Mouse (Mus musculus) CH12.LX (cell line): Measurements from ENCODE around the gene Chrne. TPM values are rescaled to one million over a fixed set of nuclear protein-coding genes. Genes with fewer than 3 reads are reported as not detected.

Experiments used
- DNase-seq: peaks from one replicate; pipeline ENCODE4 v3.0.0-alpha.2; 2013; ENCODE audit errors: extremely low read depth
- H3K27ac ChIP-seq: 2 replicates; pipeline ENCODE4 v1.5.1; 2012; ENCODE audit warnings: low read depth, mild to moderate bottlenecking, control low read depth, moderate library complexity; ENCODE audit not compliant: insufficient read depth
- H3K27me3 ChIP-seq: replicated peaks from 2 replicates; pipeline ENCODE3; 2012; ENCODE audit warnings: inconsistent platforms
- H3K36me3 ChIP-seq, 2 experiments: replicated peaks in 1 of 2; 2 replicates each; pipeline versions ENCODE3 to v1.6.1; 2012; ENCODE audit warnings: inconsistent platforms in 1 of 2, low read length in 1 of 2, mild to moderate bottlenecking in 1 of 2, mixed read lengths in 1 of 2, moderate library complexity in 1 of 2; ENCODE audit not compliant: control insufficient read depth in 1 of 2, insufficient read depth in 1 of 2
- H3K4me1 ChIP-seq, 2 experiments: 2 replicates each; pipeline ENCODE4 v1.6.1; 2012; ENCODE audit warnings: inconsistent platforms in 1 of 2, moderate library complexity in 1 of 2; ENCODE audit not compliant: insufficient read depth in 2 of 2, control insufficient read depth in 1 of 2
- H3K4me2 ChIP-seq: 2 replicates; pipeline ENCODE4 v1.6.1; 2012; ENCODE audit warnings: low read depth, mild to moderate bottlenecking, control low read depth; ENCODE audit not compliant: poor library complexity, insufficient read depth, severe bottlenecking
- H3K4me3 ChIP-seq, 3 experiments: fragments of 150-350 bp in 1 of 3; sonication (generic) in 1 of 3; replicated peaks in 1 of 3; 2 replicates each; pipeline versions ENCODE3 to v1.5.1; 2011 to 2012; ENCODE audit warnings: low read depth in 2 of 3, low read length in 2 of 3, mild to moderate bottlenecking in 2 of 3, moderate library complexity in 2 of 3, control low read depth in 1 of 3, improper control_type of control experiment in 1 of 3, inconsistent platforms in 1 of 3, mixed read lengths in 1 of 3; ENCODE audit not compliant: poor library complexity in 1 of 3
- H3K79me2 ChIP-seq: replicated peaks from 2 replicates; pipeline ENCODE4 v1.6.1; 2012; ENCODE audit warnings: mild to moderate bottlenecking, moderate library complexity; ENCODE audit not compliant: control insufficient read depth, poor library complexity, insufficient read depth, severe bottlenecking; ENCODE audit errors: extremely low read depth
- H3K9ac ChIP-seq: 2 replicates; pipeline ENCODE4 v1.6.1; 2012; ENCODE audit warnings: low read depth, mild to moderate bottlenecking, control low read depth, moderate library complexity; ENCODE audit not compliant: insufficient read depth
- H3K9me3 ChIP-seq: replicated peaks from 2 replicates; pipeline ENCODE3; 2012; ENCODE audit warnings: low read length, inconsistent platforms, mixed read lengths
- CHD1 ChIP-seq: IDR thresholded peaks from 2 replicates; pipeline ENCODE4 v1.6.1; 2012; ENCODE audit warnings: low read depth, low read length, improper control_type of control experiment, inconsistent platforms
- CHD2 ChIP-seq: IDR thresholded peaks from 2 replicates; pipeline ENCODE4 v1.6.1; 2011; ENCODE audit warnings: low read length, improper control_type of control experiment
- CTCF ChIP-seq, 2 experiments: IDR thresholded peaks in 1 of 2; conservative IDR thresholded peaks in 1 of 2; 2 replicates each; pipeline ENCODE4 v1.5.1; 2011 to 2012; ENCODE audit warnings: low read depth in 2 of 2, low read length in 2 of 2, improper control_type of control experiment in 1 of 2, inconsistent platforms in 1 of 2, mild to moderate bottlenecking in 1 of 2, moderate library complexity in 1 of 2
- E2F4 ChIP-seq: IDR thresholded peaks from 2 replicates; pipeline ENCODE4 v1.6.1; 2011; ENCODE audit warnings: low read depth, low read length, improper control_type of control experiment; ENCODE audit not compliant: insufficient replicate concordance
- ELF1 ChIP-seq: IDR thresholded peaks from 2 replicates; pipeline ENCODE4 v1.6.1; 2014; ENCODE audit warnings: low read depth, mild to moderate bottlenecking, inconsistent platforms, low read length, improper control_type of control experiment
- EP300 ChIP-seq: IDR thresholded peaks from 2 replicates; pipeline ENCODE4 v1.6.1; 2011; ENCODE audit warnings: low read length, improper control_type of control experiment
- ETS1 ChIP-seq: conservative IDR thresholded peaks from 2 replicates; pipeline ENCODE4 v1.6.1; 2012; ENCODE audit warnings: low read depth, mild to moderate bottlenecking, inconsistent platforms, low read length, improper control_type of control experiment, moderate library complexity
- GABPA ChIP-seq: IDR thresholded peaks from 2 replicates; pipeline ENCODE4 v1.6.1; 2012; ENCODE audit warnings: low read depth, low read length, improper control_type of control experiment, inconsistent platforms; ENCODE audit not compliant: insufficient replicate concordance
- HCFC1 ChIP-seq: IDR thresholded peaks from 2 replicates; pipeline ENCODE4 v1.6.1; 2012; ENCODE audit warnings: low read depth, mild to moderate bottlenecking, inconsistent platforms, low read length, improper control_type of control experiment
- IRF4 ChIP-seq: IDR thresholded peaks from 2 replicates; pipeline ENCODE4 v1.6.1; 2014; ENCODE audit warnings: low read depth, mild to moderate bottlenecking, inconsistent platforms, low read length, improper control_type of control experiment
- JUN ChIP-seq: IDR thresholded peaks from 2 replicates; pipeline ENCODE4 v1.6.1; 2011; ENCODE audit warnings: low read depth, mild to moderate bottlenecking, low read length, improper control_type of control experiment, moderate library complexity; ENCODE audit not compliant: insufficient read depth
- JUND ChIP-seq: conservative IDR thresholded peaks from 2 replicates; pipeline ENCODE4 v1.6.1; 2011; ENCODE audit warnings: low read depth, low read length, improper control_type of control experiment
- KAT2A ChIP-seq: IDR thresholded peaks from 2 replicates; pipeline ENCODE4 v1.6.1; 2012; ENCODE audit warnings: low read length, improper control_type of control experiment, inconsistent platforms; ENCODE audit not compliant: insufficient replicate concordance
- MAFK ChIP-seq: IDR thresholded peaks from 2 replicates; pipeline ENCODE4 v1.6.1; 2011; ENCODE audit warnings: low read length, improper control_type of control experiment; ENCODE audit not compliant: insufficient replicate concordance
- MAX ChIP-seq: IDR thresholded peaks from 2 replicates; pipeline ENCODE4 v1.6.1; 2011; ENCODE audit warnings: low read length, improper control_type of control experiment
- MAZ ChIP-seq: IDR thresholded peaks from 2 replicates; pipeline ENCODE4 v1.6.1; 2012; ENCODE audit warnings: low read depth, mild to moderate bottlenecking, inconsistent platforms, low read length, improper control_type of control experiment, moderate library complexity
- MEF2A ChIP-seq: IDR thresholded peaks from 2 replicates; pipeline ENCODE4 v1.6.1; 2014; ENCODE audit warnings: low read depth, mild to moderate bottlenecking, inconsistent platforms, low read length, improper control_type of control experiment, borderline replicate concordance
- MXI1 ChIP-seq: IDR thresholded peaks from 2 replicates; pipeline ENCODE4 v1.6.1; 2011; ENCODE audit warnings: mild to moderate bottlenecking, low read depth, low read length, improper control_type of control experiment
- MYC ChIP-seq: IDR thresholded peaks from 2 replicates; pipeline ENCODE4 v1.6.1; 2011; ENCODE audit warnings: low read depth, mild to moderate bottlenecking, improper control_type of control experiment, low read length
- NELFE ChIP-seq: IDR thresholded peaks from 2 replicates; pipeline ENCODE4 v1.6.1; 2011; ENCODE audit warnings: low read depth, low read length, improper control_type of control experiment
- NRF1 ChIP-seq: IDR thresholded peaks from 2 replicates; pipeline ENCODE4 v1.6.1; 2014; ENCODE audit warnings: low read depth, mild to moderate bottlenecking, inconsistent platforms, low read length, improper control_type of control experiment, moderate library complexity
- PAX5 ChIP-seq: IDR thresholded peaks from 2 replicates; pipeline ENCODE4 v1.6.1; 2012; ENCODE audit warnings: low read length, inconsistent platforms, mixed read lengths
- POLR2A ChIP-seq: IDR thresholded peaks from 2 replicates; pipeline ENCODE4 v1.6.1; 2011; ENCODE audit warnings: low read depth, mild to moderate bottlenecking, improper control_type of control experiment, low read length
- POLR2AphosphoS2 ChIP-seq: IDR thresholded peaks from 2 replicates; pipeline ENCODE4 v1.6.1; 2011; ENCODE audit warnings: low read depth, low read length, improper control_type of control experiment
- RAD21 ChIP-seq: IDR thresholded peaks from 2 replicates; pipeline ENCODE4 v1.6.1; 2011; ENCODE audit warnings: low read depth, mild to moderate bottlenecking, low read length, improper control_type of control experiment, moderate library complexity
- RCOR1 ChIP-seq: conservative IDR thresholded peaks from 2 replicates; pipeline ENCODE4 v1.6.1; 2012; ENCODE audit warnings: low read depth, mild to moderate bottlenecking, inconsistent platforms, low read length, improper control_type of control experiment
- SIN3A ChIP-seq: IDR thresholded peaks from 2 replicates; pipeline ENCODE4 v1.6.1; 2012; ENCODE audit warnings: low read length, improper control_type of control experiment, inconsistent platforms
- SMC3 ChIP-seq: IDR thresholded peaks from 2 replicates; pipeline ENCODE4 v1.6.1; 2011; ENCODE audit warnings: low read depth, low read length, improper control_type of control experiment
- TBP ChIP-seq: conservative IDR thresholded peaks from 2 replicates; pipeline ENCODE4 v1.6.1; 2011; ENCODE audit warnings: low read depth, low read length, improper control_type of control experiment
- TCF12 ChIP-seq: IDR thresholded peaks from 2 replicates; pipeline ENCODE4 v1.6.1; 2014; ENCODE audit warnings: low read depth, mild to moderate bottlenecking, inconsistent platforms, low read length, improper control_type of control experiment
- UBTF ChIP-seq: IDR thresholded peaks from 2 replicates; pipeline ENCODE4 v1.6.1; 2012; ENCODE audit warnings: low read depth, mild to moderate bottlenecking, inconsistent platforms, low read length, improper control_type of control experiment, moderate library complexity
- USF1 ChIP-seq: IDR thresholded peaks from 2 replicates; pipeline ENCODE4 v1.6.1; 2014; ENCODE audit warnings: low read depth, mild to moderate bottlenecking, inconsistent platforms, low read length, improper control_type of control experiment
- USF2 ChIP-seq: conservative IDR thresholded peaks from 2 replicates; pipeline ENCODE4 v1.6.1; 2011; ENCODE audit warnings: low read depth, low read length, improper control_type of control experiment
- ZC3H11A ChIP-seq: IDR thresholded peaks from 2 replicates; pipeline ENCODE4 v1.6.1; 2012; ENCODE audit warnings: low read depth, mild to moderate bottlenecking, inconsistent platforms, low read length, improper control_type of control experiment
- ZKSCAN1 ChIP-seq: IDR thresholded peaks from 2 replicates; pipeline ENCODE4 v1.6.1; 2012; ENCODE audit warnings: low read depth, inconsistent platforms, low read length, improper control_type of control experiment, borderline replicate concordance
- ZMIZ1 ChIP-seq: IDR thresholded peaks from 2 replicates; pipeline ENCODE4 v1.6.1; 2012; ENCODE audit warnings: low read depth, mild to moderate bottlenecking, inconsistent platforms, low read length, improper control_type of control experiment
- ZNF384 ChIP-seq: IDR thresholded peaks from 2 replicates; pipeline ENCODE4 v1.6.1; 2012; ENCODE audit warnings: low read depth, low read length, improper control_type of control experiment, inconsistent platforms
- dilution Hi-C: fragments of 300-500 bp; cut with MboI; formaldehyde crosslinking; loops from 2 replicates; pipeline ENCODE4 v1.14.3; 2020; ENCODE audit warnings: low sequenced_read_pairs; ENCODE audit not compliant: extremely low pct_unique_long_range_greater_than_20kb, extremely low pct_ligation_motif_present
- in situ Hi-C: fragments of 300-500 bp; cut with MboI; formaldehyde crosslinking; loops from 3 replicates; pipeline ENCODE4 v1.14.3; 2019; ENCODE audit warnings: low sequenced_read_pairs, low pct_ligation_motif_present, low pct_unique_long_range_greater_than_20kb, mixed read lengths
- polyA plus RNA-seq: library from polyadenylated mRNA; unstranded; fragments of >175 nt; gene quantifications from 2 replicates; pipeline ENCODE4 v1.2.1, GENCODE M21; 2012; ENCODE audit warnings: low read depth; ENCODE audit not compliant: insufficient read length
- total RNA-seq, 2 experiments: library from RNA; depleted of rRNA; stranded (reverse); fragments of 300-350 nt in 1 of 2; fragments of >200 nt in 1 of 2; gene quantifications; 2 replicates each; pipeline ENCODE4 v1.2.3; 2012 to 2014

Chrne gene
- total and polyA plus RNA-seq, 3 experiments: not detected

- H3K9ac ChIP-seq: peak within 1 kb of the TSS; percentile 94
- peaks cover 52% of the 10 kb centered on the region for H3K79me2 ChIP-seq
- H3K27me3 ChIP-seq: no peaks in the 10 kb centered on the region
- in situ Hi-C loops: no loop called here
- peak; percentile 100 for DNase-seq
- H3K4me3 ChIP-seq: peak within 1 kb of the TSS; percentile 66 to 99 (median 80)
- dilution Hi-C loops: no loop called here
- peaks cover 39 to 74% of the 10 kb centered on the region in 2 experiments for H3K36me3 ChIP-seq
- no peaks in the 10 kb centered on the region for H3K9me3 ChIP-seq
- peak within 1 kb of the TSS; percentile 74 for H3K27ac ChIP-seq
- H3K4me2 ChIP-seq: peak within 1 kb of the TSS; percentile 95
- H3K4me1 ChIP-seq: peaks cover 25 to 51% of the 10 kb centered on the region in 2 experiments
- TF ChIP-seq CTCF (conservative IDR thresholded peaks at IDR 0.05 in 1 of 2, IDR thresholded peaks at IDR 0.05 in 1 of 2; ENCODE audit: low read depth in 2 of 2, low read length in 2 of 2) (peak in 1 of 2 experiments; percentile 19; a peak in 1 of 4 replicates), JUND (no peak), MYC (peak; percentile 57; the same call in 1 of the 2 replicates), MAZ (peak; percentile 89), TCF12 (peak; percentile 89), SMC3 (peak; percentile 28), MXI1 (peak; percentile 92), PAX5 (no peak), TBP (peak; percentile 86; the same call in 1 of the 2 replicates), NRF1 (peak; percentile 85), USF1 (no peak), CHD2 (peak; percentile 100), HCFC1 (peak; percentile 73), POLR2AphosphoS2 (0 out of 2 replicates have a peak, but pooled peaks have one; percentile 16), GABPA (no peak), ZKSCAN1 (no peak), MAX (peak; percentile 78; the same call in 1 of the 2 replicates), MEF2A (peak; percentile 62), ZMIZ1 (peak; percentile 88), USF2 (no peak), MAFK (no peak), KAT2A (0 out of 2 replicates have a peak, but pooled peaks have one; percentile 53), ZC3H11A (no peak), RAD21 (no peak), RCOR1 (no peak), EP300 (0 out of 2 replicates have a peak, but pooled peaks have one; percentile 48), ELF1 (peak; percentile 87), ZNF384 (peak; percentile 99), E2F4 (peak; percentile 93; the same call in 1 of the 2 replicates), NELFE (peak; percentile 95), CHD1 (peak; percentile 8; the same call in 1 of the 2 replicates), UBTF (no peak; the same call in 1 of the 2 replicates), JUN (no peak), ETS1 (peak; percentile 76), POLR2A (peak; percentile 83), IRF4 (peak; percentile 52), SIN3A (peak; percentile 93)
Observed at GRCm38 (mm10) chr11:70646691-70647650, 28.0 kb upstream of the Chrne start, which contains the start of the genes Rnf167 and Slc25a11. Gene Rnf167 (plus strand): TSS chr11:70647235. Gene Slc25a11 (minus strand): TSS chr11:70647479.
